ENCODE assay signal across 10 mouse cellular contexts in the genomic region with DNA sequence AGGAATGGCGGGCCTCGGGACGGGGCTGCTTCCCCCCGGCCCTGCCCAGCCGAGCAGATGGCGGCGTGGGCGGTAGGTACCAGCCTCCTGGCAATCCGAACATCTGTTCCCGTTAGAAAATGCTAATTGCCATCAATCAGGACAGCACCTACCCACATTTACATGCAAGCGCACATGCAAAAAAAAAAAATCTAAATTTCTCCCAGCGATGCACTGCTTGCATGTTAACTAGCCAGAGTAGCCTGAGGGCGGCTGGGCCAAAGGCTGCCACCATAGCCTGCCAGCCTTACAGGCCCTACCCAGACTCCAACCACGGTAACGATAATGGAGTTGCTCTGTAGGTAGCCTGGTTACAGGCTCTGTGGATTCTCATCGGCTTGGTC.
DNase-seq lines count a peak whose midpoint lies in the region; ATAC-seq and TF ChIP-seq lines count a peak whose summit lies in the region.
"Had no signal": no experiment of that assay in that cellular context is flagged by ENCODE, and none has a peak within 500 bp of the region (broad histone marks: within the 10 kb centered on the region; RNA-seq: fewer than 3 reads in every experiment).

No protein-coding gene starts in this region.

- peak; percentile 60 for DNase-seq in brain, embryonic 18.5 days (ENCODE audit: low read depth, low spot score)
- DNase-seq in forebrain, embryonic 11.5 days (ENCODE audit: low spot score): peak; percentile 74
- peak; percentile 77 to 83 for DNase-seq in layer of hippocampus, adult 2 months (ENCODE audit: low spot score in 2 of 2)
- DNase-seq in midbrain, embryonic 14.5 days: peak; percentile 86
- no peak for DNase-seq in kidney, postnatal 36 days
- DNase-seq in thymus, adult 18-20 months: no peak
- DNase-seq in testis, postnatal 10 days (ENCODE audit: low spot score): no peak
- DNase-seq: thymus, postnatal 4 days had no signal

- no peak for TF ChIP-seq CTCF in layer of hippocampus, adult 2 months (conservative IDR thresholded peaks at IDR 0.05)

- no peak overlapping the region for H3K4me3 ChIP-seq in forebrain, embryonic 11.5 days (ENCODE audit: low read depth, low read length)
- peak overlapping the region; percentile 19; the same call in 1 of the 2 replicates for H3K4me3 ChIP-seq in layer of hippocampus, adult 2 months
- no peak overlapping the region for H3K4me3 ChIP-seq in midbrain, embryonic 14.5 days (replicated peaks; ENCODE audit: low read depth, low read length)
- no peak overlapping the region for H3K4me3 ChIP-seq in intestine, embryonic 15.5 days (replicated peaks)
- H3K4me3 ChIP-seq: megakaryocyte, embryonic 14.5 days had no signal

- H3K4me2 ChIP-seq in forebrain, embryonic 11.5 days (ENCODE audit: low read depth, low read length, severe bottlenecking): no peak overlapping the region
- peak overlapping the region; percentile 28; the same call in 1 of the 2 replicates for H3K4me2 ChIP-seq in midbrain, embryonic 14.5 days (ENCODE audit: low read length)
- H3K4me2 ChIP-seq in intestine, embryonic 15.5 days (replicated peaks): no peak overlapping the region

- peaks cover 10% of the 10 kb centered on the region; the same call in 1 of the 2 replicates for H3K4me1 ChIP-seq in forebrain, embryonic 11.5 days (replicated peaks; ENCODE audit: control insufficient read depth, insufficient read depth, low read length)
- H3K4me1 ChIP-seq in midbrain, embryonic 14.5 days (ENCODE audit: control insufficient read depth, insufficient read depth, low read length): peaks cover 43% of the 10 kb centered on the region
- H3K4me1 ChIP-seq in intestine, embryonic 15.5 days (replicated peaks): no peaks in the 10 kb centered on the region
- H3K4me1 ChIP-seq: megakaryocyte, embryonic 14.5 days had no signal

- no peaks in the 10 kb centered on the region for H3K27me3 ChIP-seq in forebrain, embryonic 11.5 days (ENCODE audit: control insufficient read depth, insufficient read depth, low read length)
- H3K27me3 ChIP-seq in midbrain, embryonic 14.5 days (ENCODE audit: control insufficient read depth, insufficient read depth, low read length): no peaks in the 10 kb centered on the region
- H3K27me3 ChIP-seq in intestine, embryonic 15.5 days (replicated peaks): no peaks in the 10 kb centered on the region

- no peak overlapping the region for H3K9ac ChIP-seq in forebrain, embryonic 11.5 days (ENCODE audit: low read length)
- H3K9ac ChIP-seq in midbrain, embryonic 14.5 days (replicated peaks; ENCODE audit: low read length): peak overlapping the region; percentile 45; the same call in 1 of the 2 replicates
- H3K9ac ChIP-seq in intestine, embryonic 15.5 days: no peak overlapping the region

- 61% methylated on average over 16 of the region's 16 CpGs for WGBS in forebrain, embryonic 11.5 days
- 14% methylated on average over 16 of the region's 16 CpGs for WGBS in midbrain, embryonic 14.5 days
- 81% methylated on average over 16 of the region's 16 CpGs for WGBS in intestine, embryonic 15.5 days

- H3K36me3 ChIP-seq in forebrain, embryonic 11.5 days (ENCODE audit: control insufficient read depth, insufficient read depth, low read length): no peaks in the 10 kb centered on the region
- no peaks in the 10 kb centered on the region for H3K36me3 ChIP-seq in midbrain, embryonic 14.5 days (ENCODE audit: control insufficient read depth, insufficient read depth, low read length)
- no peaks in the 10 kb centered on the region for H3K36me3 ChIP-seq in intestine, embryonic 15.5 days

- H3K27ac ChIP-seq in forebrain, embryonic 11.5 days (ENCODE audit: low read depth, low read length): peak overlapping the region; percentile 86
- H3K27ac ChIP-seq in layer of hippocampus, adult 2 months: peak overlapping the region; percentile 97
- peak overlapping the region; percentile 96 for H3K27ac ChIP-seq in midbrain, embryonic 14.5 days (replicated peaks; ENCODE audit: low read depth, low read length)
- H3K27ac ChIP-seq in intestine, embryonic 15.5 days: no peak overlapping the region

- H3K9me3 ChIP-seq in forebrain, embryonic 11.5 days (ENCODE audit: control insufficient read depth, low read length): no peaks in the 10 kb centered on the region
- H3K9me3 ChIP-seq in midbrain, embryonic 14.5 days (ENCODE audit: control insufficient read depth, low read length): no peaks in the 10 kb centered on the region
- no peaks in the 10 kb centered on the region for H3K9me3 ChIP-seq in intestine, embryonic 15.5 days
- H3K9me3 ChIP-seq: megakaryocyte, embryonic 14.5 days had no signal

- peak; percentile 86 for ATAC-seq in forebrain, embryonic 11.5 days (replicated peaks; ENCODE audit: low FRiP score)
- ATAC-seq in midbrain, embryonic 14.5 days (ENCODE audit: low FRiP score, low TSS enrichment): peak; percentile 82
- no peak for ATAC-seq in intestine, embryonic 15.5 days

Comparison
In these comparisons a context has a peak if more than half of its experiments do, and no peak if none do; other contexts are left out.
1. DNase-seq: peak in brain, embryonic 18.5 days (single experiment), forebrain, embryonic 11.5 days (single experiment), layer of hippocampus, adult 2 months (2 of 2) and midbrain, embryonic 14.5 days (single experiment); none in kidney, postnatal 36 days (0 of 2), thymus, adult 18-20 months (0 of 2) and testis, postnatal 10 days (single experiment).